Mouse (Mus musculus) heart, adult 2 months (tissue): ENCODE measurements around the gene Tek.

Experiments
- CTCF ChIP-seq: fragments of 200-600 bp; IDR thresholded peaks from 2 replicates; pipeline ENCODE4 v1.8.1; 2022; ENCODE audit warnings: antibody characterized with exemption, mild to moderate bottlenecking, moderate library complexity
- POLR2A ChIP-seq: fragments of 200-500 bp; IDR thresholded peaks from 2 replicates; pipeline ENCODE4 v1.6.1; 2011; ENCODE audit warnings: mild to moderate bottlenecking, low read depth, low read length, control low read depth; ENCODE audit not compliant: insufficient read depth

- TF ChIP-seq CTCF (no peak), POLR2A (no peak)
These were observed 98.0 kb downstream of the Tek start for GRCm38 (mm10) chr4:94837061-94837460.
